Mouse (Mus musculus) intestine, embryonic 14.5 days (tissue): ENCODE results near the gene Vil1. TPM values are rescaled to one million over a fixed set of nuclear protein-coding genes. Genes with fewer than 3 reads are reported as not detected.

Experiments used
- ATAC-seq: fragments of 200-750 bp; cut with Nextera tagmentation; replicated peaks from 2 replicates; pipeline ENCODE4 v1.8.0; 2017; ENCODE audit warnings: low read depth, moderate number of reproducible peaks, moderate TSS enrichment, moderate library complexity; ENCODE audit not compliant: low FRiP score, low TSS enrichment
- DNase-seq: peaks from one replicate; pipeline ENCODE4 v3.0.0-alpha.2; 2018; ENCODE audit warnings: low spot score
- H3K27ac ChIP-seq: fragments of 300-500 bp; sonication (generic); 2 replicates; pipeline ENCODE4 v1.5.1; 2014; ENCODE audit warnings: low read depth, mild to moderate bottlenecking, control low read depth
- H3K27me3 ChIP-seq: fragments of 300-500 bp; sonication (generic); replicated peaks from 2 replicates; pipeline ENCODE4 v1.6.1; 2014; ENCODE audit warnings: low read length, control low read depth; ENCODE audit not compliant: control insufficient read depth, insufficient read depth
- H3K36me3 ChIP-seq: fragments of 300-500 bp; sonication (generic); 2 replicates; pipeline ENCODE4 v1.6.1; 2014; ENCODE audit warnings: low read length, control low read depth; ENCODE audit not compliant: control insufficient read depth, insufficient read depth
- H3K4me1 ChIP-seq: fragments of 300-500 bp; sonication (generic); replicated peaks from 2 replicates; pipeline ENCODE4 v1.6.1; 2014; ENCODE audit warnings: low read length, control low read depth, mixed read lengths; ENCODE audit not compliant: control insufficient read depth, insufficient read depth
- H3K4me2 ChIP-seq: fragments of 300-500 bp; sonication (generic); 2 replicates; pipeline ENCODE4 v1.6.1; 2014; ENCODE audit warnings: low read length
- H3K4me3 ChIP-seq: fragments of 300-500 bp; sonication (generic); 2 replicates; pipeline ENCODE4 v1.5.1; 2014; ENCODE audit warnings: low read depth, low read length, control low read depth, mixed read lengths
- H3K9ac ChIP-seq: fragments of 300-500 bp; sonication (generic); 2 replicates; pipeline ENCODE4 v1.6.1; 2014; ENCODE audit warnings: mild to moderate bottlenecking, low read length
- H3K9me3 ChIP-seq: fragments of 300-500 bp; sonication (generic); 2 replicates; pipeline ENCODE4 v1.6.1; 2016; ENCODE audit warnings: low read length, control low read depth; ENCODE audit not compliant: control insufficient read depth
- WGBS: fragments of 180-500 bp; shearing (Covaris S2); extraction: QIAGEN DNeasy Blood & Tissue Kit; methylation state at CpG from one replicate; pipeline ENCODE4 v1.1.7; 2014; 5-methylcytosine and 5-hydroxymethylcytosine counted together
- polyA plus RNA-seq: library from polyadenylated mRNA; unstranded; fragments of >200 nt; fragmentation: Nextera tagmentation; extraction: Ambion mirVana; gene quantifications from 2 replicates; pipeline ENCODE4 v1.2.1, GENCODE M21; 2014

The Vil1 gene
- polyA plus RNA-seq, 1 experiment from 2014 or later: 64.7 TPM

DNA sequence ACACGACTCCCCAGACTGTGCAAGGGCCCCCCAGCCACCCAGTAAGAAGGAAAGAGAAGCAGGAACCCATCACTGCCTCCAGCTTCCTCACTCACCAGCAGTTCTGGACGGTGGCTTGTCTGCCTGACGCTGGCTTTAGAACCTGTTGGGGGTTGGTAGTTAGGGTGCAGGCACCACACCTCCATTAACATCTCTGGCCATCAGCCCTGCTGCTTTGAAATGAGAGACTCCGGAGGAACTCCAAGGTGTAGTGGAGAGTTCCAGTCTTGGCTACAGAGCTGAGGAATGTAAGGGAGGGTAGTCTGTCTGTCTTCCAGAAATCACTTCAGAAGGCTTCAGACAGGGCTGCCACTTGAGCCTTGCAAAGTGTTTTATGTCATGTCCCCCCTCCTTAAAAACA is 39.1 kb upstream of the Vil1 start:
- no peak for DNase-seq
- Histone ChIP-seq H3K9ac (no peak overlapping the region), H3K4me2 (no peak overlapping the region), H3K36me3 (no peaks in the 10 kb centered on the region), H3K4me1 (peaks cover 11% of the 10 kb centered on the region; the same call in 1 of the 2 replicates), H3K9me3 (no peaks in the 10 kb centered on the region), H3K4me3 (no peak overlapping the region), H3K27me3 (no peaks in the 10 kb centered on the region), H3K27ac (no peak overlapping the region)
- ATAC-seq: no peak
- 46% methylated on average over 4 of the region's 4 CpGs for WGBS

DNA sequence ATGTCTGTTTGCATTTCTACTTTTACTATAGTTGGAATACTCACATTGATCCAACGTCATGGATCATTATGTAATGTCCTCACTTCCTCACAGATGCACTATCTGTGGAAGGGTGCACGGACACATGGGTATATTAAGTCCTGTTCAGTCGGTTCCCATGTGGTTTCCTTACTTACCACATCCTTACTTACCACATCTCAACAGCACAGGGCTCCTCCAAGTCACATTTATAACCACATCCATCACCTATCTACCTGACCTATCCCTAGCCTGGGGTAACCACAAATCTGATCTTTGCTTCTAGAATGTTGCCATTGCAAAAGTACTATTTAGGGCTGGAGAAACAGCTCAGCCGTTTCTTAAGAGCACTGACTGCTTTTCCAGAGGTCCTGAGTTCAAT is 35.8 kb upstream of the Vil1 start:
- 83% methylated on average over 4 of the region's 4 CpGs for WGBS
- Histone ChIP-seq H3K27ac (no peak overlapping the region), H3K4me2 (no peak overlapping the region), H3K27me3 (no peaks in the 10 kb centered on the region), H3K36me3 (no peaks in the 10 kb centered on the region), H3K4me1 (peaks cover 2% of the 10 kb centered on the region; the same call in 1 of the 2 replicates), H3K9me3 (no peaks in the 10 kb centered on the region), H3K4me3 (no peak overlapping the region), H3K9ac (no peak overlapping the region)
- no peak for DNase-seq
- no peak for ATAC-seq

DNA sequence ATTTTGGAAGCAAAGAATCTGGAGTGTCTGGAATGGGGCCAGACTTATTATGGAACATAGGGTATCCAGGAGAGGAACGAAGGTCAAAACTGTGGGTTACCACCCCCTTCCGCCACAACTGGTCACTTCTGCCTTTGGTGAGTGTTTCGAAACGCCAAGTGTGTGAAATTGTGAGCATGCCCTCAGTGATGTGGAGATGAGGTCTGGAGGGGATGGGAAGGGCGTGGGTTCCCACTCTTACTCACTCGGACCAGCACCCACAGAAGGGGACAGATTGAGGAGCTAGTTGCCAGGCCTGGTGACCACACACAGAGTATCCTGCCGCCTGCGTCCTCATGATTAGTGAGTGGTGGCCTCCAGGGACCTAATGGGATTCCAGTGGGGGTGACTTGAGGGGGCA is 34.2 kb upstream of the Vil1 start, which contains the start of gene Slc11a1:
TSS of gene Slc11a1 (plus strand) at position 216 of the 400 bp plus-strand sequence.
- ATAC-seq (no peak), DNase-seq (no peak)
- H3K27ac ChIP-seq: no peak within 1 kb of the TSS
- no peak within 1 kb of the TSS for H3K9ac ChIP-seq
- 65% methylated on average over 8 of the region's 8 CpGs for WGBS
- no peak within 1 kb of the TSS for H3K4me3 ChIP-seq
- no peaks in the 10 kb centered on the region for H3K4me1 ChIP-seq
- no peaks in the 10 kb centered on the region for H3K9me3 ChIP-seq
- H3K4me2 ChIP-seq: no peak within 1 kb of the TSS
- no peaks in the 10 kb centered on the region for H3K27me3 ChIP-seq
- no peaks in the 10 kb centered on the region for H3K36me3 ChIP-seq

DNA sequence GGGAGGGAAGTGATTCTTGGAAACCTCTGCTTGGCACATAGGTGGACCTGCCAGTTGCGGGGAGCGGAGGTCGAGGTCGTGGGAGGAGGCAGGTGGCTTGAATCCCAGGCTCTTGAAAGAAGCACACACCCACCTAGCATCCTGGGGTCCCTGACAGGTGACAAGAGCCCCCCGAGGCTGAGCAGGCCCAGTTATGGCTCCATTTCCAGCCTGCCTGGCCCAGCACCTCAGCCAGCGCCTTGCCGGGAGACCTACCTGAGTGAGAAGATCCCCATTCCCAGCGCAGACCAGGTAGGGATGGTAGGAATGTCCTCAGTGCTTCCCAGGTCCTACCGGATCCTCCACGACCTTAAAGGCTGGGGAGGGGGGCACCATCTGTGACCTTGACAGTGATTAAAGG is 33.6 kb upstream of the Vil1 start:
- Histone ChIP-seq H3K4me2 (no peak overlapping the region), H3K27me3 (no peaks in the 10 kb centered on the region), H3K36me3 (no peaks in the 10 kb centered on the region), H3K9me3 (no peaks in the 10 kb centered on the region), H3K4me1 (no peaks in the 10 kb centered on the region), H3K4me3 (no peak overlapping the region), H3K27ac (no peak overlapping the region), H3K9ac (no peak overlapping the region)
- ATAC-seq (no peak), DNase-seq (no peak)
- WGBS: 71% methylated on average over 10 of the region's 10 CpGs

DNA sequence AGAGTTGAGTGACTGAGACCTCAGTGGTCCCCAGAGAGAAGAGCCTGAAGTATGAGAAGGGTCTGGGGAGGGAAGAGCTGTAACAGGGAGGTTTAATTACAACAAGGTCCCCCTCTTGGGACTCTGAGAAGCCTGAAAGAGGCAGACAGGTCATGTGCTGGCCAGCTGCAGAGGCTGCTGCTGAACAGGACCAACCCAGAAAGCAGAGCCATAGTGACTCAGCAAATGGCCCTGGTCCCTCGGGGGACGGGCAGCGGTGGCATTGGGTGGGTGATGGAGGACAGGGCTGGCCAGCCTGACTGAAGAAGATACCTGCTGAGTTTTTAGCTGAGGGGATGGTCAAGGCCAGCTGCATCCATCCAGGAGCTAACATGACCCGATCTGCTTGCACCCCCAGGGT is 32.8 kb upstream of the Vil1 start:
- WGBS: 82% methylated on average over 4 of the region's 4 CpGs
- no peak for ATAC-seq
- no peaks in the 10 kb centered on the region for H3K9me3 ChIP-seq
- DNase-seq: no peak
- no peaks in the 10 kb centered on the region for H3K4me1 ChIP-seq
- no peak overlapping the region for H3K4me3 ChIP-seq
- no peak overlapping the region for H3K27ac ChIP-seq
- no peaks in the 10 kb centered on the region for H3K36me3 ChIP-seq
- no peaks in the 10 kb centered on the region for H3K27me3 ChIP-seq
- H3K9ac ChIP-seq: no peak overlapping the region
- H3K4me2 ChIP-seq: no peak overlapping the region

DNA sequence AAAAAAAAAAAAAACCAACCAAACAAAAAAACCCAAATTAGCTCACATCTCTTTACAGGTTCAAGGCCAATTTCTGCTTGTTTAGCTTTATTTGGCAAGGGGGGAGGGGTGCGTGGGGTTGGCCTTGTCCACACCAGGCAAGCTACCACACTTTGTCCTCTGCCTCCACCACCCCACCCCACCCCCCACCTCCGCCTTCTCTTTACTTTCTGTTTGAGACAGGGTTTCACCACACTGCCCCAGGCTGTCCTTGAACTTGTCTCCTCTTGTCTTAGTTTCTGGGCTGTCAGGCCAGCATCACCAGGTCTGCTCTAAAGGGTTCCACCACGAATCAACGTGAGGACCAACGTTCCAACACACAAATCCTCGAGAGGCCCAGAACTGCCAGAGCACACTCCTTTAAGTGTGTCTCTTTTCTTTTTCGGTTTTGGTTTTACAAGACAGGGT is 30.1 kb upstream of the Vil1 start:
- Histone ChIP-seq H3K9me3 (no peaks in the 10 kb centered on the region), H3K4me3 (no peak overlapping the region), H3K4me1 (no peaks in the 10 kb centered on the region), H3K27me3 (no peaks in the 10 kb centered on the region), H3K27ac (no peak overlapping the region), H3K9ac (no peak overlapping the region), H3K36me3 (no peaks in the 10 kb centered on the region), H3K4me2 (no peak overlapping the region)
- DNase-seq (no peak), ATAC-seq (no peak)
- WGBS: 83% methylated on average over 7 of the region's 7 CpGs

DNA sequence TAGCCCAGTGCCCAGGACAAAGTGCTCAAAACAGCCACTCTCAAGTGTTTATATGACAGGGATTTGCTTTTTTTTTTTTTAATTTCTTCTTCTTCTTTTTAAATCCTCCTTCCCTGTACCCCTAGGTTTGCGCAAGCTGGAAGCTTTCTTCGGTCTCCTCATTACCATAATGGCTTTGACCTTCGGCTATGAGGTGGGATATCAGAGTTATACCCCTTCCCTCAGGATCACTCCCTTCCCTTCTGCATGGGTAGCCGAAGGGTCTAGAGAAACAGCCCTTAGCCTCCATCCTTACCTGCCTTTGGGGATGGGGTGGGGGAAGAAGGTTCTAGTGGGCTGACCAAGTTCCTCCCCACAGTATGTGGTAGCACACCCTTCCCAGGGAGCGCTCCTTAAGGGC is 28.7 kb upstream of the Vil1 start:
- DNase-seq: no peak
- WGBS: 86% methylated on average over 5 of the region's 5 CpGs
- no peak for ATAC-seq

DNA sequence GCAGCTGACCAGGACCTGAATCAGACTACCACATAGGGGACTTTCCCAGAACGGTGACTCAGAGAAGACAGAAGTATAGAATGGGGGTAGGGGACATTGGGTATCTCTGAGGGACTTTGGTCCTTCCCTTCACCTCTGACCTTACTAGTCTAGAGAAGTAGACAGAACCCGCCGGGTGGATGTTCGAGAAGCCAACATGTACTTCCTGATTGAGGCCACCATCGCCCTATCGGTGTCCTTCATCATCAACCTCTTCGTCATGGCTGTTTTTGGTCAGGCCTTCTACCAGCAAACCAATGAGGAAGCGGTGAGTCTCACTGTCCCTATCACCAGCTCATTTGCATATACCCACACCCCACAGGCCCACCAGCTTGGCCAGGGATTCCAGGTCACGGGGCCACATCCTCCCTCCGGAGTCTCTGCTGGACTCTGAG is 27.6 kb upstream of the Vil1 start:
- no peaks in the 10 kb centered on the region for H3K4me1 ChIP-seq
- H3K27ac ChIP-seq: no peak overlapping the region
- no peaks in the 10 kb centered on the region for H3K36me3 ChIP-seq
- H3K4me3 ChIP-seq: no peak overlapping the region
- no peak overlapping the region for H3K9ac ChIP-seq
- no peak for DNase-seq
- WGBS: 92% methylated on average over 10 of the region's 10 CpGs
- no peak overlapping the region for H3K4me2 ChIP-seq
- H3K27me3 ChIP-seq: no peaks in the 10 kb centered on the region
- H3K9me3 ChIP-seq: no peaks in the 10 kb centered on the region
- no peak for ATAC-seq

More for the DNA sequence above, 28.7 kb upstream of the Vil1 start:
- H3K27me3 ChIP-seq: no peaks in the 10 kb centered on the region
- no peak overlapping the region for H3K4me3 ChIP-seq
- H3K9ac ChIP-seq: no peak overlapping the region
- no peak overlapping the region for H3K27ac ChIP-seq
- H3K36me3 ChIP-seq: no peaks in the 10 kb centered on the region
- no peak overlapping the region for H3K4me2 ChIP-seq
- no peaks in the 10 kb centered on the region for H3K4me1 ChIP-seq
- H3K9me3 ChIP-seq: no peaks in the 10 kb centered on the region

DNA sequence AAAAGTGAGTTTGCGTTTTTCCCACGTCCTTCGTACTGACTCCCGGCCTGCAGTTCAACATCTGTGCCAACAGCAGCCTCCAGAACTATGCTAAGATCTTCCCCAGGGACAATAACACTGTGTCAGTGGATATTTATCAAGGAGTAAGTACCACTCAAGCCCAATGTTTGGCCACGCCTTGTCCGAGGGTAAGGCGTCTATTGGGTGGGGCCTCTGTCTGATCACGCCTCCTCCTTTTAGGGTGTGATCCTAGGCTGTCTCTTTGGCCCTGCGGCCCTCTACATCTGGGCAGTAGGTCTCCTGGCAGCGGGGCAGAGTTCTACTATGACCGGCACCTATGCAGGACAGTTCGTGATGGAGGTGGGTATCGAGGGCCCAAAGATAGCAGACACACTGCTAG is 25.8 kb upstream of the Vil1 start:
- H3K4me3 ChIP-seq: no peak overlapping the region
- no peak overlapping the region for H3K9ac ChIP-seq
- H3K36me3 ChIP-seq: no peaks in the 10 kb centered on the region
- H3K4me1 ChIP-seq: 0 out of 2 replicates have a peak, but pooled peaks cover 3% of the 10 kb centered on the region
- H3K9me3 ChIP-seq: no peaks in the 10 kb centered on the region
- DNase-seq: no peak
- ATAC-seq: no peak
- no peak overlapping the region for H3K4me2 ChIP-seq
- H3K27ac ChIP-seq: no peak overlapping the region
- no peaks in the 10 kb centered on the region for H3K27me3 ChIP-seq
- 78% methylated on average over 13 of the region's 13 CpGs for WGBS
